Mouse (Mus musculus) olfactory bulb, adult 2 months (tissue): Measurements from ENCODE around the gene Enpep. TPM values are rescaled to one million over a fixed set of nuclear protein-coding genes. Genes with fewer than 3 reads are reported as not detected.

Experiments used
- H3K27ac ChIP-seq: fragments of 200-500 bp; 2 replicates; pipeline ENCODE4 v1.5.1; 2012; ENCODE audit warnings: low read depth, low read length; ENCODE audit not compliant: insufficient read depth
- H3K4me1 ChIP-seq: fragments of 200-500 bp; 2 replicates; pipeline ENCODE4 v1.6.1; 2012; ENCODE audit warnings: low read length; ENCODE audit not compliant: control insufficient read depth, insufficient read depth
- H3K4me3 ChIP-seq: fragments of 200-500 bp; 2 replicates; pipeline ENCODE4 v1.5.1; 2012; ENCODE audit warnings: mild to moderate bottlenecking, low read depth, low read length, moderate library complexity; ENCODE audit not compliant: insufficient read depth
- CTCF ChIP-seq: fragments of 200-500 bp; IDR thresholded peaks from 2 replicates; pipeline ENCODE4 v1.5.1; 2012; ENCODE audit warnings: low read depth, mild to moderate bottlenecking, low read length, moderate library complexity; ENCODE audit not compliant: insufficient read depth
- POLR2A ChIP-seq: fragments of 200-500 bp; IDR thresholded peaks from 2 replicates; pipeline ENCODE4 v1.6.1; 2012; ENCODE audit warnings: mild to moderate bottlenecking, low read depth, low read length, moderate library complexity; ENCODE audit not compliant: insufficient read depth
- WGBS: fragments of 180-500 bp; shearing (Covaris S2); methylation state at CpG from one replicate; pipeline ENCODE4 v1.1.7; 2018; 5-methylcytosine and 5-hydroxymethylcytosine counted together
- polyA plus RNA-seq: library from polyadenylated mRNA; stranded (reverse); fragments of >200 nt; gene quantifications from 2 replicates; pipeline ENCODE4 v1.2.4, GENCODE M21; 2012; ENCODE audit warnings: low replicate concordance; ENCODE audit not compliant: missing spikeins, insufficient read depth, insufficient read length

Gene Enpep
- polyA plus RNA-seq, 1 experiment, result not detected

DNA sequence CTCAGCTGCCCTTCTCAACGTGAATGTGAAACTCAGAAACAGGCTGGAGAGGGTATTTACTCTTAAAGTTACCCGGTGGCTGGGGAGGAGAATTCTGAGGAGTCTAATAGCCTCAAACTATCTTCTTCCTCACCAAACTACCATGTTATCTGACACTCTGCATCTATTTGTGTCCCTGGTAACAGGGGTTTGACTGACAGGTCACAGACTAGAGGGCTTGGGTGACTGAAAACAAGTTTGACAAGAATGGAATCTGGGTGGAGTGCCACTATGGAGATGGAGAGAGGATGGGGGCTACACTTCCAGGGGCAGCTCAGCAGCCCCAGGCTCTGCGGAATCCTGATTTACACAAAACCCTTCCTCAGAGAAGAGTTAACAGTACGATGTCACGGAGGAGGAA lies 105.2 kb downstream of the Enpep start:
- TF ChIP-seq POLR2A (no peak), CTCF (no peak)
- Histone ChIP-seq H3K4me1 (no peaks in the 10 kb centered on the region), H3K4me3 (no peak overlapping the region), H3K27ac (no peak overlapping the region)
- WGBS, result 11% methylated on average over 5 of the region's 5 CpGs

DNA sequence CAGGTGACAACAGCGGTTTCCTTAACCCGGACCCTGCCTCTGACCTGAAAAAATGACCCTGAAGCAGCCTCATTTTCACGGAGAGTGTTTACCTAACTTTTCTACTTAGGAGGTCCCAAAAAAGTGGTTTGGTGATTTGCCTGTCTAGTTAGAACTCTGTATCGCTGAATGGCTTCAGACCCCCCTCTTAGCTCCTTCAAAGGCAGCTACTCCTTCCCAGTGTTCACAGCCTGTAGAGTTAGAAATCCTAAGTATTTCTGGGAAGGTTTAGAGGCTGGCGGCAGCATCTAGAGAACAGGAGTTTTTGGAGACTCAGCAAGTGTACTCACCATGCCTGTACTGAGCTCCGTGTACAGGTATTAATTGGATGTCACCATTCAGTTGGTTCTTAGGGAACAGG lies 105.8 kb downstream of the Enpep start:
- no peak overlapping the region for H3K27ac ChIP-seq
- TF ChIP-seq CTCF, result no peak
- TF ChIP-seq POLR2A, result no peak
- H3K4me3 ChIP-seq, result no peak overlapping the region
- H3K4me1 ChIP-seq, result no peaks in the 10 kb centered on the region
- 2% methylated on average over 6 of the region's 6 CpGs for WGBS

DNA sequence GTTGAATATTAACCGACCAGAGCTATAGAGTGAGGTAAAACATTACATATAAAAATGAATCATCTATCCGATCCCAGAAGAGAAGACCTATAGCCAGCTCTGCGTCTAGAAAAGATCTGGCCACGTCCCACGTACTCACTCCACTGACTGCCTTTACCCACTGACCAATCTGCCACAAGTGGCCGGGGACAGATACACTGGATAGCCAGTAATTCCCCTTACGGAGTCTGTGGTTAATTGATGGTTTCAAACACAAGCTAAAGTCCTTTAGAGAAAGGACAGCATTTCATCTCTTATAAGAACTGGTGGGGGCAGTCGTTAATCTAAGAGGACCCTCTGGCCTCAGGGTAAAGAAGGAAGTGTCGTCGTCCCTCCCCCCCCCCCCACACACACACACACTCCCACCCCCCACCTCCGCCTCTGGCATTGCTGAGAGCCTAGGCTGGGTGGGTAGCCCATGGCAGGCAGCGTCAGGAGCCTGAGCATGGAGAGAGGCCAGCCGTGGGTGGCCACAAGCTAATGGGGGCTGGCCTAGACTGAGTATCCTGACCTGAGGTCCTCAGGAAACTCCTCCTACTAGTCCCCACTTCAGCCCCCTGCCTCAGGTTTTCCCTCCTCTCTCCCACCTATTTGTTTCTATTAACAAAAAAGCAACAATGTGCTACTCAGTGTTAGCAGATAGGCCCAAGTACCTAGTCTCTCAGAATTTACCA lies 106.8 kb downstream of the Enpep start:
- no peak overlapping the region for H3K4me3 ChIP-seq
- H3K27ac ChIP-seq, result no peak overlapping the region
- H3K4me1 ChIP-seq, result no peaks in the 10 kb centered on the region
- TF ChIP-seq POLR2A (no peak), CTCF (no peak)
- 2% methylated on average over 12 of the region's 13 CpGs for WGBS

DNA sequence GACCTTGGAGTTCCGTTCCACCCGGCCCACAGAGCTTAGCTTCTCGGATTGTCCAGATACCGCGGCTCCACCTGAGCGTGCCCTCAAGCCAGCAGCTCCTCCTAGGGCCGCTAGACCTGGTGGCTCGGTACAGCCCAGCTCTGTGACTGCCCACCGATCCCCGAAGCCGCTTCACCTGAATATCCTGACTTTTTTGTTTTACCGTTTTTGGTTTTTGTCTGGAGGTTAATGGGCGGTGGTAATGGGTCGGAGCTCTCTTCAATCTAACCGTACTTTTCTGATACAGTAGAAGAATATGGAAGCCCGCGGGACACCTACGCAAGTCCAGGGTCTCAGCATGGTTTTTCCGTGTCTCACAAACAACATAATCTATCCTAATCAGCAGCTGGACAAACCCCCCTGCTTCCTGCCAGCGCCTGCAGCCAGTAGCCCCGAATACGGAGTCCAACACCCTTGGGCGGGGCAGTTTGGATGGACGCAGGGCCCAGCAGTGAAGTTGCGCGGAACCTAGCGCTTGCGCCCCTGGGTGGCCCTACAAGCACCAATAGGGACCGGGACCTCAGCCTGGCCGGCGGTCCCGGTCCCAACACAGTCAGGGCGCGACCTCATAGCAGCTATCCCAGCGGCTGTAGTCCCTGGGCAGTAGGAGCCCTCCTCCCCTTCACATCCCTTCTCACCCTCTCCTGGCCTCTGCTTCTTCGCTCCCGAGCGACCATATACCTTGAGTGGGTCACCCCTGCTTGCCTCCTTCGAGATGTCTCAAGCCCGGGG lies 107.5 kb downstream of the Enpep start:
- Histone ChIP-seq H3K4me1 (no peaks in the 10 kb centered on the region), H3K27ac (no peak overlapping the region), H3K4me3 (no peak overlapping the region)
- WGBS, result 2% methylated on average over 40 of the region's 40 CpGs
- TF ChIP-seq CTCF (no peak), POLR2A (no peak)

DNA sequence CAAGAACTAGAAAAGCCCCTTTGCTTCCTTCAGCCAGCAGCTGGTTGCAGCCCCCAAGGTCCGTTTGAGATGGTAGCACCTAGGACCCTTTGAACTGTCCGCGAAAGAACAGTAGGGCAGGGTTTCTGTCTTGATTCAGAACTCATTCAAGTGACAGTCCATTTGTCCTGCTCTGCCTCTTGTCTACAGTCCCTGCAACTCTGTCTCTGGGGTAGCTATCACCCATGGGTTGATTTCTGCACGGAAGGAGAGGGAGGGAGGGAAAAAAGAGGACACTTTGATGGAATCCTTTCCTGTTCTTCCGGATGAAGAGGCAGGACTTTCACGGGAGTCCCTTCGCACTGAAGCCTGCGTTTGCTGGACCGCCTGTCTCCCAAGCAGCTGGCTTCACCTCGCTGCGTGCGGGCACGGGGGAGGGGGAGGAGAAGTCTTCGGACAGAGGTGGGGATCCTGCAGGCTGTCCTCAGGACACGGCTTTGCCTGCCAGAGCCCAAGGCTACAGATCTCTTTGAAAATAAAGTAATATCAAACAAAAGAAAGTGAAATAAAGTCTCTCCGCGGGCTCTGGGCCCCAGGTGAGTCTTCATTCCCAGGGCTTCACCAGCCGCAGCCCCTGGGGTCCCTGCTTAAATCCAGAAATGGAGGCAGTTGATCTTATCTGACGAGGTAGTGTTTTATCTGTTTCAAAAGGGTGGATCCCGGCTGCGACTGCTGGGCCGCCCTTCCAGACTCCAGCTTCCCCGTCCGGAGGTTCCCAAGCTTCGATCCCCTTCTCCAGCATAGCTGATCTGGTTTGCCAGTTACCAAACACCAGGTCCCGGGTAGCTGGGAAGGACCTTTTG lies 108.3 kb downstream of the Enpep start:
- no peak for TF ChIP-seq CTCF
- no peak for TF ChIP-seq POLR2A
- H3K4me1 ChIP-seq, result no peaks in the 10 kb centered on the region
- 2% methylated on average over 26 of the region's 26 CpGs for WGBS
- no peak overlapping the region for H3K4me3 ChIP-seq
- H3K27ac ChIP-seq, result no peak overlapping the region

DNA sequence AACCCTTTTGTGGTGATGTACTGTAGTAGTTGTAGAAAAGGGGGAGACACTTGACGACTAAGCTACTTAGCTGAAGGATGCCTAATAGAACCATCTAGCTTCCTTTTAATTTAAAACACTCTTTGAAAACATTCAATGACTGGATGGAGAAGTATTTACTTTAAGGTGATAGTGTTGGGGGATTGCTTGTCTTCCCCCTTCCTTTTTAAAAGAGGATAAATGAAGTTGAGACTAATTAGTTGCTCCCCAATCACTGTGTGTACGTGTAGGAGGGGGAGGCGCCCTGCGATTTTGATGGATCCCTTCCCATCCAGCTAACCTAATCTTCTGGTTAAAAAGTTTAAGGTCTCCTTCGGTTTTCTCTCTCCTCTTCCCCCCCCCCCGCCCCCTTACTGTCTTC lies 109.1 kb downstream of the Enpep start:
- WGBS, result 1% methylated on average over 6 of the region's 6 CpGs
- no peak overlapping the region for H3K4me3 ChIP-seq
- no peaks in the 10 kb centered on the region for H3K4me1 ChIP-seq
- H3K27ac ChIP-seq, result no peak overlapping the region
- TF ChIP-seq CTCF (no peak), POLR2A (no peak)

DNA sequence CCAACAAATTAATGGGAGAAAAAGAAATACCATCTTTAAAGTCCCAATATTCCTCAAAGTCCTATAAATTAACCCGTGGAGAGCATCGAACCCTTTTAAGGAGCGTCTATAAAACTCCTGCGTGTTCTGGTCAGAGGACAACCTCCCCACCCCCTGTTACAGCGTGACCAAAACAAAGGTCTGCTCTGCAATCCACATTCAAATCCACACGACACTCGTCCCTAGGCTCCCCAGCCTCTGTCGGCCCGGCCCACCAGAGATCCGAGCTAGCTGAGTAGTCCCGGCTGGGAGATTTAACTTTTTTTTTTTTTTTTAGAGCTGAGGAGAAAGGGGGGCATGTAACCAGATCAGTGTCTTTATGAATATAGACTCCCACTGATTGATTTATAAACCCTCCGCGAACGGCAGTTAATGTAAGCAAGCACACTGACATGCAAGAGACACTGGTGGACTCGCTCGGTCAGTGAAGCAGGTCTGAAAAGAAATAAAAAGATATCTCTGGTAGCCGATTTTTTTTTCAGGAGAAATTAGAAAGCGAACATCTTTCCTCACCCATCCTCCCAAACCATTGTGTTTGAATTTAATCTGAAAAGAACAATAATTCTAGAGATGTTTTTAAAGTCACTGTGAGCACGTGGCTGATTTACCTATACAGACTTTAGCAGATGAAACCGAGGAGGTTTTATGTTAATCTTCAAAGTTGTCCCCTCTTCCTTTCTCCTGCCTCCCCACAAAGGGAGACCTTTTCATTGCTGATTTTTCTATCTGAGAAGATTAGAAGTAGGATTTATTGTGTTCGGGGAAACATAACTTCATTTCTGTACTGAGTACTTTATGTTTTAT lies 109.9 kb downstream of the Enpep start:
- no peak overlapping the region for H3K4me3 ChIP-seq
- no peaks in the 10 kb centered on the region for H3K4me1 ChIP-seq
- TF ChIP-seq CTCF (no peak), POLR2A (no peak)
- H3K27ac ChIP-seq, result no peak overlapping the region
- 4% methylated on average over 21 of the region's 21 CpGs for WGBS

DNA sequence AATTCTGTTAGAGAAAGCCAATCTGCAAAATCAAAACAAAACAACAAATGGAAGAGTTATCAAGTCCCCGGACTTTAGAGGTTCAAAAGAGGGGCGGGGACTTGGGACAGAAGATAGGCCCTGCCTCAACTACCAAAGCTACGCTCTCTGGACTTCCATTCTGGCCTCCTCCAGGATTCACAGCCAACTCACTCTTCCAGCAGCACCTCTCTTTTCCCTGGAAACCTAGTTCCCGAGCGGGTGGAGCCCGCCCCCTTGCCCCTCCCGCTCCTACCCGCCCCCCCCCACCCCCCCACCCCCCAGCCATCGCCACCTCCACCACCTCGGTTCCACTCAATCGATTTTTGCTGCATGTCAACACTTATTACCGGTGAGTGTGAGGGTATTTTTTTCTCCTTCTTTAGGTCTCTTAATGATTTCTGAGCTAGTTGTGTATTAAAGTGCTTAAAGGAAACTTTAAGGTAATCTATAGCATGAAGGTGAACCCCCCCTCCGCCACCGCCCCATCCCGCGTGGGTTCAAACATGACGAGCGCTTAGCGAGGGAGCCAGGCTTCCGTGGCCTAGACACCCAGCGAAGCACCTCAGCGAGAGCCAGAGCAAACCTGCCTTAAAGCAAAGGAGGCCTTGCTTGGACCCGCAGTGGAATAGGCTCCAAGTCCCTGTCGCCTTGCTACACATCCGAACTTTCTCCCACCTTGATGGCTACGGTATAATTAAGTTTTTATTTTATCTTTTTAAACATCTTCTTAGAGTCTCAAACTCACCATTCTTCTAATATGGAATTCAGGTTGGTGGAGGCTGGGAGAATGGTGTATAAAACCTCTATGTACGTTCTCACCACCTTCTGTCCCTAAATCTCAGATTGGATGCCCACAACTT lies 110.9 kb downstream of the Enpep start:
- 7% methylated on average over 27 of the region's 27 CpGs for WGBS
- no peak overlapping the region for H3K4me3 ChIP-seq
- TF ChIP-seq POLR2A (no peak), CTCF (no peak)
- H3K27ac ChIP-seq, result no peak overlapping the region
- no peaks in the 10 kb centered on the region for H3K4me1 ChIP-seq
